Mouse (Mus musculus) heart, embryonic 15.5 days (tissue): Measurements from ENCODE around the gene Klhl12. TPM values are rescaled to one million over a fixed set of nuclear protein-coding genes. Genes with fewer than 3 reads are reported as not detected.
"Not testable (repeated sequence)": the region's sequence is repeated elsewhere in the genome, so short reads cannot be mapped to it uniquely, and the experiment has no call there.

ENCODE experiments used
- ATAC-seq: fragments of 200-750 bp; cut with Nextera tagmentation; replicated peaks from 2 replicates; pipeline ENCODE4 v1.8.0; 2017; ENCODE audit warnings: low read depth, moderate TSS enrichment; ENCODE audit not compliant: insufficient number of reproducible peaks, insufficient read depth, low FRiP score
- H3K27ac ChIP-seq: fragments of 300-500 bp; sonication (generic); 2 replicates; pipeline ENCODE4 v1.5.1; 2015; ENCODE audit warnings: mild to moderate bottlenecking, inconsistent platforms
- H3K27me3 ChIP-seq: fragments of 300-500 bp; sonication (generic); 2 replicates; pipeline ENCODE4 v1.6.1; 2015; ENCODE audit warnings: inconsistent platforms
- H3K36me3 ChIP-seq: fragments of 300-500 bp; sonication (generic); 2 replicates; pipeline ENCODE4 v1.6.1; 2015; ENCODE audit warnings: mild to moderate bottlenecking, inconsistent platforms
- H3K4me1 ChIP-seq: fragments of 300-500 bp; sonication (generic); replicated peaks from 2 replicates; pipeline ENCODE4 v1.6.1; 2015; ENCODE audit warnings: inconsistent platforms
- H3K4me2 ChIP-seq: fragments of 300-500 bp; sonication (generic); 2 replicates; pipeline ENCODE4 v1.6.1; 2015; ENCODE audit warnings: inconsistent platforms, mild to moderate bottlenecking, moderate library complexity
- H3K4me3 ChIP-seq: fragments of 300-500 bp; sonication (generic); 2 replicates; pipeline ENCODE4 v1.5.1; 2015; ENCODE audit warnings: mild to moderate bottlenecking, inconsistent platforms
- H3K9ac ChIP-seq: fragments of 300-500 bp; sonication (generic); 2 replicates; pipeline ENCODE4 v1.6.1; 2015; ENCODE audit warnings: mild to moderate bottlenecking, inconsistent platforms
- H3K9me3 ChIP-seq: fragments of 300-500 bp; sonication (generic); replicated peaks from 2 replicates; pipeline ENCODE4 v1.6.1; 2016; ENCODE audit warnings: inconsistent platforms
- WGBS: fragments of 180-500 bp; shearing (Covaris S2); methylation state at CpG from one replicate; pipeline ENCODE4 v1.1.7; 2015; ENCODE audit warnings: mixed read lengths; 5-methylcytosine and 5-hydroxymethylcytosine counted together
- polyA plus RNA-seq: library from polyadenylated mRNA; unstranded; fragments of >200 nt; fragmentation: Nextera tagmentation; extraction: Ambion mirVana; gene quantifications from 2 replicates; pipeline ENCODE4 v1.2.1, GENCODE M21; 2015

The Klhl12 gene
- polyA plus RNA-seq, 1 experiment from 2014 or later: 17.5 TPM

GRCm38 (mm10) chr1:134419751-134420458, 35.4 kb upstream of the Klhl12 start:
- Histone ChIP-seq H3K4me2 (no peak overlapping the region; the same call in 1 of the 2 replicates), H3K4me1 (peaks cover 47% of the 10 kb centered on the region)
- WGBS: 33% methylated on average over 5 of the region's 5 CpGs

GRCm38 (mm10) chr1:134423911-134424310, 31.4 kb upstream of the Klhl12 start:
- no peak overlapping the region for H3K27ac ChIP-seq
- no peak overlapping the region for H3K9ac ChIP-seq
- no peak overlapping the region for H3K4me3 ChIP-seq
- no peak overlapping the region for H3K4me2 ChIP-seq
- no peaks in the 10 kb centered on the region for H3K9me3 ChIP-seq
- H3K4me1 ChIP-seq: peaks cover 20% of the 10 kb centered on the region
- peaks cover 61% of the 10 kb centered on the region for H3K36me3 ChIP-seq
- no peaks in the 10 kb centered on the region for H3K27me3 ChIP-seq
- WGBS: 69% methylated on average over 10 of the region's 10 CpGs
- ATAC-seq: no peak

More at GRCm38 (mm10) chr1:134419751-134420458, 35.4 kb upstream of the Klhl12 start:
- no peak overlapping the region for H3K9ac ChIP-seq
- no peaks in the 10 kb centered on the region for H3K27me3 ChIP-seq
- peaks cover 22% of the 10 kb centered on the region for H3K36me3 ChIP-seq
- no peak overlapping the region for H3K4me3 ChIP-seq
- H3K9me3 ChIP-seq: no peaks in the 10 kb centered on the region
- H3K27ac ChIP-seq: peak overlapping the region; percentile 41
- ATAC-seq: no peak

- H3K9me3 ChIP-seq: no peaks in the 10 kb centered on the region
- no peaks in the 10 kb centered on the region for H3K27me3 ChIP-seq
- H3K4me2 ChIP-seq: no peak overlapping the region
- H3K9ac ChIP-seq: no peak overlapping the region
- no peak for ATAC-seq
- WGBS: 26% methylated on average over 5 of the region's 5 CpGs
- peaks cover 81% of the 10 kb centered on the region for H3K36me3 ChIP-seq
- H3K4me3 ChIP-seq: no peak overlapping the region
- no peak overlapping the region for H3K27ac ChIP-seq
- peaks cover 5% of the 10 kb centered on the region; the same call in 1 of the 2 replicates for H3K4me1 ChIP-seq
Observed at GRCm38 (mm10) chr1:134426289-134426688, 29.0 kb upstream of the Klhl12 start.

- peaks cover 48% of the 10 kb centered on the region for H3K36me3 ChIP-seq
- no peaks in the 10 kb centered on the region for H3K27me3 ChIP-seq
- no peak overlapping the region for H3K9ac ChIP-seq
- no peak overlapping the region for H3K27ac ChIP-seq
- ATAC-seq: no peak
- H3K9me3 ChIP-seq: no peaks in the 10 kb centered on the region
- H3K4me3 ChIP-seq: no peak overlapping the region
- no peak overlapping the region for H3K4me2 ChIP-seq
- WGBS: 76% methylated on average over 10 of the region's 10 CpGs
- no peaks in the 10 kb centered on the region for H3K4me1 ChIP-seq
Observed at GRCm38 (mm10) chr1:134433002-134433401, 22.3 kb upstream of the Klhl12 start.

GRCm38 (mm10) chr1:134433473-134433872, 21.9 kb upstream of the Klhl12 start:
- ATAC-seq: no peak
- Histone ChIP-seq H3K9me3 (no peaks in the 10 kb centered on the region), H3K4me3 (no peak overlapping the region), H3K9ac (no peak overlapping the region), H3K27ac (no peak overlapping the region), H3K27me3 (no peaks in the 10 kb centered on the region), H3K4me2 (no peak overlapping the region), H3K36me3 (peaks cover 43% of the 10 kb centered on the region), H3K4me1 (no peaks in the 10 kb centered on the region)
- WGBS: 90% methylated on average over 4 of the region's 4 CpGs

- Histone ChIP-seq H3K9ac (no peak overlapping the region), H3K27ac (no peak overlapping the region), H3K4me2 (no peak overlapping the region), H3K9me3 (no peaks in the 10 kb centered on the region), H3K4me3 (no peak overlapping the region), H3K36me3 (peaks cover 26% of the 10 kb centered on the region), H3K27me3 (no peaks in the 10 kb centered on the region), H3K4me1 (no peaks in the 10 kb centered on the region)
- ATAC-seq: no peak
- WGBS: 35% methylated on average over 4 of the region's 4 CpGs
Observed at GRCm38 (mm10) chr1:134435414-134435813, 19.9 kb upstream of the Klhl12 start.

- WGBS: 85% methylated on average over 6 of the region's 6 CpGs
- no peak for ATAC-seq
Observed at GRCm38 (mm10) chr1:134440437-134440836, 14.9 kb upstream of the Klhl12 start.

GRCm38 (mm10) chr1:134441737-134442136, 13.6 kb upstream of the Klhl12 start:
- H3K27me3 ChIP-seq, ATAC-seq: not testable (repeated sequence)
- WGBS: 91% methylated on average over 7 of the region's 10 CpGs

More at GRCm38 (mm10) chr1:134440437-134440836, 14.9 kb upstream of the Klhl12 start:
- Histone ChIP-seq H3K4me1 (no peaks in the 10 kb centered on the region), H3K27ac (no peak overlapping the region), H3K4me2 (no peak overlapping the region), H3K27me3 (no peaks in the 10 kb centered on the region), H3K36me3 (no peaks in the 10 kb centered on the region), H3K9me3 (no peaks in the 10 kb centered on the region), H3K9ac (no peak overlapping the region), H3K4me3 (no peak overlapping the region)

GRCm38 (mm10) chr1:134442394-134442793, 12.9 kb upstream of the Klhl12 start:
- no peaks in the 10 kb centered on the region for H3K9me3 ChIP-seq
- 89% methylated on average over 3 of the region's 3 CpGs for WGBS
- no peak overlapping the region for H3K27ac ChIP-seq
- no peaks in the 10 kb centered on the region for H3K4me1 ChIP-seq
- ATAC-seq: no peak
- no peak overlapping the region for H3K4me2 ChIP-seq
- H3K27me3 ChIP-seq: no peaks in the 10 kb centered on the region
- H3K4me3 ChIP-seq: no peak overlapping the region
- H3K9ac ChIP-seq: no peak overlapping the region
- no peaks in the 10 kb centered on the region for H3K36me3 ChIP-seq

More at GRCm38 (mm10) chr1:134441737-134442136, 13.6 kb upstream of the Klhl12 start:
- H3K4me2 ChIP-seq, H3K4me3 ChIP-seq, H3K36me3 ChIP-seq, H3K27ac ChIP-seq, H3K9ac ChIP-seq, H3K9me3 ChIP-seq, H3K4me1 ChIP-seq: not testable (repeated sequence)

- 85% methylated on average over 1 of the region's 1 CpGs for WGBS
- not testable (repeated sequence) for H3K9me3 ChIP-seq, H3K27ac ChIP-seq, H3K9ac ChIP-seq, H3K4me1 ChIP-seq, H3K36me3 ChIP-seq, H3K4me2 ChIP-seq, ATAC-seq, H3K27me3 ChIP-seq, H3K4me3 ChIP-seq
Observed at GRCm38 (mm10) chr1:134443288-134443687, 12.0 kb upstream of the Klhl12 start.

GRCm38 (mm10) chr1:134445418-134445817, 9.9 kb upstream of the Klhl12 start:
- Histone ChIP-seq H3K27ac (no peak overlapping the region), H3K4me1 (no peaks in the 10 kb centered on the region), H3K9me3 (no peaks in the 10 kb centered on the region), H3K4me3 (no peak overlapping the region), H3K4me2 (no peak overlapping the region), H3K27me3 (no peaks in the 10 kb centered on the region), H3K9ac (no peak overlapping the region), H3K36me3 (no peaks in the 10 kb centered on the region)
- ATAC-seq: no peak
- 88% methylated on average over 2 of the region's 2 CpGs for WGBS

GRCm38 (mm10) chr1:134448537-134448936, 6.8 kb upstream of the Klhl12 start:
- not testable (repeated sequence) for H3K27me3 ChIP-seq, H3K4me3 ChIP-seq, H3K36me3 ChIP-seq, H3K4me2 ChIP-seq, H3K9ac ChIP-seq, ATAC-seq, H3K27ac ChIP-seq, H3K9me3 ChIP-seq, H3K4me1 ChIP-seq
- 63% methylated on average over 3 of the region's 3 CpGs for WGBS
